Comparison of ENCODE assay signal across 14 mouse cellular contexts in genomic region chr1:38150086-38150485, GRCm38 (mm10).
"Had no signal": no experiment of that assay in that cellular context is flagged by ENCODE, and none has a peak within 500 bp of the region (broad histone marks: within the 10 kb centered on the region; RNA-seq: fewer than 3 reads in every experiment).

No protein-coding gene starts in this region.

- ATAC-seq: hindbrain, postnatal 0 days; intestine, embryonic 16.5 days had no signal

- DNase-seq: gastrocnemius, postnatal 14 days; gastrocnemius, postnatal 36 days; heart, adult 11 months; heart, adult 2 months; heart, postnatal 14 days; heart, postnatal 36 days; kidney, adult 11 months; kidney, adult 9 months; kidney, postnatal 14 days; kidney, postnatal 36 days; liver; liver, embryonic 13.5 days had no signal
